Mouse (Mus musculus): ENCODE measurements around the gene Ift122. TPM values are rescaled to one million over a fixed set of nuclear protein-coding genes. Genes with fewer than 3 reads are reported as not detected.

The Ift122 gene
- polyA plus RNA-seq, 2 experiments, result 17.9 to 21.2 TPM

DNA sequence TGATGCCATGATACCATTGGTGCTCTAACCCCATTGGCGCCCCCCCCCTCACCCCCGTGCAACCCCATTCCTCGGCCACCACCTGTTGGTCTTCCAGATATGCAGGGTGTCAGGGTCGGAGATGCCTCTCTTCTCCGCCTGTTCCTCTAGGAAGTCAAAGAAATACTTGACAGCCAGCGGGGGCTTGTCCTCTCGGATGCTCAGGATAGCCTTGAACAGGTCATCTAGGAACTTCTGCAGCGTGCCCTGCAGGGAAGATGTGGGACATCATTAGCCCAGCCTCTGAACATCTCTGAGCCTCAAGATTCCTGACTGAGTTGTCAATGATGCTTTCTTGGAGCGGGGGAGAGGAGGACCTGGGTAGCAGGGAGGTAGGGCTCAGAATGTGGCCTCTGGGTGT, 105.2 kb downstream of the Ift122 start:
- no peaks in the 10 kb centered on the region for H3K9me3 ChIP-seq (ENCODE audit: control insufficient read depth, low read length)
- ATAC-seq (ENCODE audit: low FRiP score, low read depth), result no peak
- no peak for DNase-seq (ENCODE audit: low spot score)
- peaks cover 23% of the 10 kb centered on the region for H3K4me1 ChIP-seq (ENCODE audit: control insufficient read depth, insufficient read depth, low read length)
- TF ChIP-seq POLR2A (IDR thresholded peaks at IDR 0.05; ENCODE audit: borderline replicate concordance, extremely low read depth, insufficient read depth, insufficient read length), result no peak
- H3K9ac ChIP-seq (ENCODE audit: low read depth, low read length, severe bottlenecking), result no peak overlapping the region
- WGBS, result 90% methylated on average over 9 of the region's 9 CpGs
- H3K27me3 ChIP-seq (ENCODE audit: control insufficient read depth, insufficient read depth, low read length), result no peaks in the 10 kb centered on the region
- H3K4me3 ChIP-seq (replicated peaks; ENCODE audit: low read length), result no peak overlapping the region
- H3K36me3 ChIP-seq (ENCODE audit: control insufficient read depth, insufficient read depth, low read length), result no peaks in the 10 kb centered on the region
- no peak overlapping the region for H3K4me2 ChIP-seq (replicated peaks; ENCODE audit: low read depth, low read length, severe bottlenecking)
- no peak overlapping the region for H3K27ac ChIP-seq (replicated peaks; ENCODE audit: low read depth, low read length)

DNA sequence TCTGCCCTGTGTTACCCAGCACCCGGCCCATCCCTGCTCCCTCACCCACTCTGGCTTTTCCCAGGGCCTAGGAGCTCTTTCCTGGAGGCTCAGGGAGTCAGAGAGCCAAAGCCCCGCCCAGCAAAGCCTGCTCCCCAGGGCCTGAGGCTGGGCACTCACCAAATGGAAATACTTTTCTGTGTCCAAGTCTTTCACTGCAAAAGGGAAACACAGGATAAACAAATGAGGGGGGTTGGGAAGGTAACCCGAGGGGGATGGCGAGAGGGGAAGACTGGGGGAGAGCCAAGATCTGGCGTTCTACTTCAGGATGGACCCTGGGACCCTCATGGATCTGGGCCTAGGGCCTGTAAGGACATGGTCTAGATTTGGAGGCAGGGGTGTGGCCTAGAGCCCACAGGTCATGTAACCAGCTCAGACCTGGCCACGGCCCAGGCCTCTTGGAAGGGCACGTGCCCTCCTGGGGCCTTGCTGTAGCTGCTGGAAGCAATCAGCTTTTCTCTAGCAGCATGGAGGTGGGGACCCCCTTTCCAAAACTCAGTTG, 106.0 kb downstream of the Ift122 start:
- no peaks in the 10 kb centered on the region for H3K9me3 ChIP-seq (ENCODE audit: control insufficient read depth, low read length)
- 64% methylated on average over 7 of the region's 7 CpGs for WGBS
- no peaks in the 10 kb centered on the region for H3K27me3 ChIP-seq (ENCODE audit: control insufficient read depth, insufficient read depth, low read length)
- H3K9ac ChIP-seq (ENCODE audit: low read depth, low read length, severe bottlenecking), result no peak overlapping the region
- peaks cover 23% of the 10 kb centered on the region for H3K4me1 ChIP-seq (ENCODE audit: control insufficient read depth, insufficient read depth, low read length)
- ATAC-seq (ENCODE audit: low FRiP score, low read depth), result no peak
- DNase-seq (ENCODE audit: low spot score), result peak; percentile 44
- H3K36me3 ChIP-seq (ENCODE audit: control insufficient read depth, insufficient read depth, low read length), result no peaks in the 10 kb centered on the region
- TF ChIP-seq POLR2A (IDR thresholded peaks at IDR 0.05; ENCODE audit: borderline replicate concordance, extremely low read depth, insufficient read depth, insufficient read length), result no peak
- H3K4me2 ChIP-seq (replicated peaks; ENCODE audit: low read depth, low read length, severe bottlenecking), result no peak overlapping the region
- H3K4me3 ChIP-seq (replicated peaks; ENCODE audit: low read length), result no peak overlapping the region
- H3K27ac ChIP-seq (replicated peaks; ENCODE audit: low read depth, low read length), result no peak overlapping the region

DNA sequence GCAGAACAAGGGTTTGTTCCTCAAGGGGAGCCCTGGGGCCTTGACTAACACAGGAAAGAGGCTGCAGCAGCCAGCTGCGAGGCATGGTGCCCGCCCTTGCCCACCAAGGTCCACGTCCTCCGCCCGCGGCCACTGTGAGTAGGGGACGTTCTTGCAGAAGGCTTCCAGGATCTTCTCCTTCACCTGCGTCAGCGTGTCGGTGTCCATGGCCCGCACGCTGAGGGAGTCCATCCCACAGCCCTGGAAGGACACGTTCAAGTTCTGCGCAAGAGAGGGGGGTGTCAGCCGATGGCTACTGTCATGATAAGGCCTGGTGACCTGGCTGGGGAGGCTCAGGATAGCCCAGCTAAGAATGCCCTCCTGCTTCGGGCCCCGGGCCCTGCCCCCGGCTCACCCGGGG, 107.1 kb downstream of the Ift122 start:
- no peak overlapping the region for H3K4me2 ChIP-seq (replicated peaks; ENCODE audit: low read depth, low read length, severe bottlenecking)
- H3K27ac ChIP-seq (replicated peaks; ENCODE audit: low read depth, low read length), result no peak overlapping the region
- no peak overlapping the region for H3K9ac ChIP-seq (ENCODE audit: low read depth, low read length, severe bottlenecking)
- H3K4me3 ChIP-seq (replicated peaks; ENCODE audit: low read length), result no peak overlapping the region
- no peaks in the 10 kb centered on the region for H3K27me3 ChIP-seq (ENCODE audit: control insufficient read depth, insufficient read depth, low read length)
- WGBS, result 91% methylated on average over 19 of the region's 19 CpGs
- no peaks in the 10 kb centered on the region for H3K36me3 ChIP-seq (ENCODE audit: control insufficient read depth, insufficient read depth, low read length)
- ATAC-seq (ENCODE audit: low FRiP score, low read depth), result no peak
- no peak for DNase-seq (ENCODE audit: low spot score)
- H3K4me1 ChIP-seq (ENCODE audit: control insufficient read depth, insufficient read depth, low read length), result peaks cover 20% of the 10 kb centered on the region
- no peak for TF ChIP-seq POLR2A (IDR thresholded peaks at IDR 0.05; ENCODE audit: borderline replicate concordance, extremely low read depth, insufficient read depth, insufficient read length)
- H3K9me3 ChIP-seq (ENCODE audit: control insufficient read depth, low read length), result no peaks in the 10 kb centered on the region

DNA sequence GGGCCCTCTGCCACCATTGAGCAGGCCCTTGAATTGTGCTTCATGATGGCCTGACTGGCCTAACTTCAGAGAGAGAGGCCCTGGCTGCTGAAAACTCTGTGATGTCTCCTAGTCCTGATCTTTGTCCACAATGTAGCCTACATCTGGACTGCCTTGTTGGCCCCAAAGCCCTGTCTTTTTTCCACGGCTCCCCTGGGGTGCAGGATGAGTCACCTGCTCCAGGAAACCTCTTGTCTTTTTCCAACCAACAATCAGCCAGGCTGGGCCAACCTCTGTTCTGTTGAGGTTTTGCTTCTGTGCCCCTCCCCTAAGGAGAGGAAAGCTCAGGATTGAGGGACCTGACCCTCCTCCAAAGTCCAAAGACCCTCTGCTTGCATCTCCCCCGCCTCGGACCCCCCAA, 108.5 kb downstream of the Ift122 start:
- 89% methylated on average over 3 of the region's 3 CpGs for WGBS
- Histone ChIP-seq H3K9ac (ENCODE audit: low read depth, low read length, severe bottlenecking) (no peak overlapping the region), H3K4me2 (replicated peaks; ENCODE audit: low read depth, low read length, severe bottlenecking) (no peak overlapping the region), H3K9me3 (ENCODE audit: control insufficient read depth, low read length) (no peaks in the 10 kb centered on the region), H3K36me3 (ENCODE audit: control insufficient read depth, insufficient read depth, low read length) (peaks cover 6% of the 10 kb centered on the region), H3K27ac (replicated peaks; ENCODE audit: low read depth, low read length) (no peak overlapping the region), H3K27me3 (ENCODE audit: control insufficient read depth, insufficient read depth, low read length) (no peaks in the 10 kb centered on the region), H3K4me1 (ENCODE audit: control insufficient read depth, insufficient read depth, low read length) (peaks cover 20% of the 10 kb centered on the region), H3K4me3 (replicated peaks; ENCODE audit: low read length) (no peak overlapping the region)
- no peak for DNase-seq (ENCODE audit: low spot score)
- ATAC-seq (ENCODE audit: low FRiP score, low read depth), result no peak
- no peak for TF ChIP-seq POLR2A (IDR thresholded peaks at IDR 0.05; ENCODE audit: borderline replicate concordance, extremely low read depth, insufficient read depth, insufficient read length)

DNA sequence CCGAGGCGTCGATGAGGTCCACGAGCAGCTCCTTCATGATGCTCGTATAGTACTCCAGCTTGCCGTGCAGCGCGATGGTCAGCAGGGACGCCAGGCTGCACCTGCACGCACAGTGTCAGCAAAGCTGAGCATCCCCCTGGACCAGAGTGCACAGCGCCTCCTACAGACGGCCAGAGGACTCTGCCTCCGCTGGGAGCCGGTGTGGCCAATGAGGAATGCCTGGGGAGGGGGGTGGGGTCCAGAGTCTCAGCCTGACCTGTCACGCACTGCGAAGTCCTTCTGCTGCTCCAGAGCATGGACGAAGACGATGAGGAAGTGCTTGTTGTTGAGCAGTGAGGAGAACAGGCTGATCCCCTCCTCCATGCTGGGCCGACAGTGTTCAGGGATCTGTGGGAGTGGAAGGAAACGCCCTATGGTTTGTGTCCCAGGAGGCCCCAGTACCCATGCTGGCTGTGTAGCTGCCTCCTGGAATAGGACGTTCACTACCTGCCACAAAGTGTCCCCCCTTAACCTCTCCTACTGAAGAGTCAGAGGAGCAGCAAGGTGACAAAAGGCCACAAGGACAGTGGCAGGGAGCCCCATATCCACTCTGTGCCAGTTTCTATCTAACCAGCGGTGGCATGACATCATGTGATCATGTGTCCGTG, 109.3 kb downstream of the Ift122 start:
- no peak for TF ChIP-seq POLR2A (IDR thresholded peaks at IDR 0.05; ENCODE audit: borderline replicate concordance, extremely low read depth, insufficient read depth, insufficient read length)
- Histone ChIP-seq H3K27me3 (ENCODE audit: control insufficient read depth, insufficient read depth, low read length) (no peaks in the 10 kb centered on the region), H3K9ac (ENCODE audit: low read depth, low read length, severe bottlenecking) (no peak overlapping the region), H3K9me3 (ENCODE audit: control insufficient read depth, low read length) (no peaks in the 10 kb centered on the region), H3K4me3 (replicated peaks; ENCODE audit: low read length) (no peak overlapping the region), H3K4me1 (ENCODE audit: control insufficient read depth, insufficient read depth, low read length) (peaks cover 13% of the 10 kb centered on the region), H3K36me3 (ENCODE audit: control insufficient read depth, insufficient read depth, low read length) (peaks cover 6% of the 10 kb centered on the region), H3K27ac (replicated peaks; ENCODE audit: low read depth, low read length) (no peak overlapping the region), H3K4me2 (replicated peaks; ENCODE audit: low read depth, low read length, severe bottlenecking) (no peak overlapping the region)
- ATAC-seq (ENCODE audit: low FRiP score, low read depth) (no peak), DNase-seq (ENCODE audit: low spot score) (no peak)
- WGBS, result 45% methylated on average over 23 of the region's 23 CpGs

Measured in limb, embryonic 14.5 days (tissue).